Mouse (Mus musculus) ES-E14 (cell line): ENCODE results near the gene Myo1d.

Experiments used
- HCFC1 ChIP-seq: IDR thresholded peaks from 2 replicates; pipeline ENCODE4 v1.6.1; 2012; ENCODE audit warnings: low read length, inconsistent platforms, borderline replicate concordance; ENCODE audit not compliant: insufficient read depth
- MAFK ChIP-seq: IDR thresholded peaks from 2 replicates; pipeline ENCODE4 v1.6.1; 2014; ENCODE audit warnings: mild to moderate bottlenecking, low read depth, low read length, inconsistent platforms; ENCODE audit not compliant: insufficient read depth
- ZC3H11A ChIP-seq: IDR thresholded peaks from 2 replicates; pipeline ENCODE4 v1.6.1; 2012; ENCODE audit warnings: low read depth, mild to moderate bottlenecking, inconsistent platforms, low read length, borderline replicate concordance
- ZNF384 ChIP-seq: IDR thresholded peaks from 2 replicates; pipeline ENCODE4 v1.6.1; 2012; ENCODE audit warnings: low read depth, low read length, inconsistent platforms

DNA sequence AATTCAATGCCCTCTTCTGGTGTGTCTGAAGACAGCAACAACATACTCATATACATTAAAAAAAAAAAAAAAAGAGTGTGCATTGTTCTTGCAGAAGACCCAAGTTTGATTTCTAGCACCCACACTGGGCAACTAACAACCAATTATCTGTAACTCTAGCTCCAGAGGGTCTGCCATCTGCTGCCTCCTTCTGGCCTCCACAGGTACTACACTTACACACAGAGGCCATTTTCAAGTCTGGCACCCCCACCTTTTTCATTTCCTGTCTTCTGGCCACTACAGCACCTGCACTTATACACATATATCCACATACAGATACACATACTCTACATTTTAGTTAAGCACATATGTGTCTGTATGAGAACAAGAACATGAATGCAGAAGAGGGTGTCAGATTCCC is 252.1 kb downstream of the Myo1d start:
- TF ChIP-seq ZNF384 (0 out of 2 replicates have a peak, but pooled peaks have one; percentile 40), MAFK (no peak), ZC3H11A (no peak), HCFC1 (no peak)
